9 mouse cellular contexts compared by ENCODE assay signal in genomic region chr2:76675451-76675850, GRCm38 (mm10). TPM values are rescaled to one million over a fixed set of nuclear protein-coding genes. Genes with fewer than 3 reads are reported as not detected.
A peak's percentile ranks its signal among the peaks of the same experiment; 100 is the strongest.
DNase-seq lines count a peak whose midpoint lies in the region; ATAC-seq and TF ChIP-seq lines count a peak whose summit lies in the region.
"Had no signal": no experiment of that assay in that cellular context is flagged by ENCODE, and none has a peak within 500 bp of the region (broad histone marks: within the 10 kb centered on the region; RNA-seq: fewer than 3 reads in every experiment).

No protein-coding gene starts in this region.

- no peak for DNase-seq in left cerebral cortex, adult 2 months (ENCODE audit: extremely low spot score in 1 of 2, low spot score in 2 of 2)
- no peak for DNase-seq in left cerebral cortex, postnatal 14 days (ENCODE audit: low spot score in 2 of 2)
- peak; percentile 42 for DNase-seq in R1 (ENCODE audit: low read depth, low spot score)
- DNase-seq in embryonic facial prominence, embryonic 11.5 days (ENCODE audit: low spot score): peak; percentile 54
- peak; percentile 16 for DNase-seq in midbrain, postnatal 0 days (ENCODE audit: low spot score)
- DNase-seq in gastrocnemius, postnatal 10 days: no peak
- no peak for DNase-seq in spleen, postnatal 10 days (ENCODE audit: low spot score in 2 of 2)

- H3K4me1 ChIP-seq in embryonic facial prominence, embryonic 11.5 days (ENCODE audit: control insufficient read depth, insufficient read depth, low read length): no peaks in the 10 kb centered on the region
- H3K4me1 ChIP-seq in intestine, embryonic 15.5 days (replicated peaks): peaks cover 14% of the 10 kb centered on the region
- H3K4me1 ChIP-seq in midbrain, postnatal 0 days (ENCODE audit: insufficient read depth, low read length): peaks cover 10% of the 10 kb centered on the region

- peak overlapping the region; percentile 92 for H3K9ac ChIP-seq in embryonic facial prominence, embryonic 11.5 days (replicated peaks; ENCODE audit: low read length)
- H3K9ac ChIP-seq in intestine, embryonic 15.5 days: peak overlapping the region; percentile 82
- H3K9ac ChIP-seq in midbrain, postnatal 0 days (replicated peaks; ENCODE audit: low read length, poor library complexity, severe bottlenecking): peak overlapping the region; percentile 85

- H3K27ac ChIP-seq in left cerebral cortex, adult 2 months: peak overlapping the region; percentile 6; the same call in 1 of the 2 replicates
- H3K27ac ChIP-seq in embryonic facial prominence, embryonic 11.5 days (replicated peaks; ENCODE audit: low read depth, low read length): peak overlapping the region; percentile 70
- peak overlapping the region; percentile 82 for H3K27ac ChIP-seq in intestine, embryonic 15.5 days
- peak overlapping the region; percentile 83 for H3K27ac ChIP-seq in midbrain, postnatal 0 days (ENCODE audit: low read depth, low read length)

- H3K9me3 ChIP-seq in embryonic facial prominence, embryonic 11.5 days (replicated peaks; ENCODE audit: control insufficient read depth, low read length): no peaks in the 10 kb centered on the region
- no peaks in the 10 kb centered on the region for H3K9me3 ChIP-seq in intestine, embryonic 15.5 days
- H3K9me3 ChIP-seq in midbrain, postnatal 0 days (ENCODE audit: low read length): no peaks in the 10 kb centered on the region

- H3K4me2 ChIP-seq in embryonic facial prominence, embryonic 11.5 days (ENCODE audit: low read depth, low read length): peak overlapping the region; percentile 52
- peak overlapping the region; percentile 72 for H3K4me2 ChIP-seq in intestine, embryonic 15.5 days (replicated peaks)
- H3K4me2 ChIP-seq in midbrain, postnatal 0 days (ENCODE audit: low read depth, low read length, poor library complexity, severe bottlenecking): peak overlapping the region; percentile 71

- WGBS in embryonic facial prominence, embryonic 11.5 days: under 1% methylated on average over 19 of the region's 44 CpGs
- under 1% methylated on average over 40 of the region's 44 CpGs for WGBS in intestine, embryonic 15.5 days
- WGBS in midbrain, postnatal 0 days: under 1% methylated on average over 28 of the region's 44 CpGs

- H3K4me3 ChIP-seq in left cerebral cortex, adult 2 months: peak overlapping the region; percentile 84
- H3K4me3 ChIP-seq in embryonic facial prominence, embryonic 11.5 days (ENCODE audit: low read depth, low read length): peak overlapping the region; percentile 92
- H3K4me3 ChIP-seq in intestine, embryonic 15.5 days (replicated peaks): peak overlapping the region; percentile 92
- peak overlapping the region; percentile 90 for H3K4me3 ChIP-seq in midbrain, postnatal 0 days (ENCODE audit: low read depth, low read length)

- intact Hi-C loops in left cerebral cortex, adult 2 months (cut with DNase I): no loop called here
- intact Hi-C loops in left cerebral cortex, postnatal 14 days (cut with DNase I): no loop called here

- no peaks in the 10 kb centered on the region for H3K27me3 ChIP-seq in embryonic facial prominence, embryonic 11.5 days (ENCODE audit: control insufficient read depth, insufficient read depth, low read length)
- no peaks in the 10 kb centered on the region for H3K27me3 ChIP-seq in intestine, embryonic 15.5 days (replicated peaks)
- H3K27me3 ChIP-seq in midbrain, postnatal 0 days (ENCODE audit: insufficient read depth, low read length): no peaks in the 10 kb centered on the region

- TF ChIP-seq CTCF in left cerebral cortex, adult 2 months (IDR thresholded peaks at IDR 0.05): no peak
- TF ChIP-seq CTCF in midbrain, postnatal 0 days (IDR thresholded peaks at IDR 0.05): no peak

- no peaks in the 10 kb centered on the region for H3K36me3 ChIP-seq in embryonic facial prominence, embryonic 11.5 days (replicated peaks; ENCODE audit: control insufficient read depth, insufficient read depth, low read depth, low read length)
- H3K36me3 ChIP-seq in intestine, embryonic 15.5 days: no peaks in the 10 kb centered on the region
- no peaks in the 10 kb centered on the region for H3K36me3 ChIP-seq in midbrain, postnatal 0 days (ENCODE audit: insufficient read depth, low read length)

- ATAC-seq in embryonic facial prominence, embryonic 11.5 days (replicated peaks; ENCODE audit: insufficient number of reproducible peaks, low FRiP score, low TSS enrichment, low read depth): peak; percentile 32
- ATAC-seq in intestine, embryonic 15.5 days: peak; percentile 71
- ATAC-seq in midbrain, postnatal 0 days (ENCODE audit: low FRiP score): peak; percentile 42

RNA-seq across cellular contexts. Expression of gene Plekha3, which starts 0.4 kb away (rescaled TPM):
- 10 to 100 TPM; 40.5 to 41.4 TPM for total RNA-seq in left cerebral cortex, adult 2 months (2021)
- total RNA-seq in left cerebral cortex, postnatal 14 days (2021): 10 to 100 TPM; 25.9 to 29.1 TPM
- 11.7 and 15.6 TPM in 2 replicates for polyA plus RNA-seq in embryonic facial prominence, embryonic 11.5 days (2014; fragmentation: Nextera tagmentation; extraction: Ambion mirVana)
- polyA plus RNA-seq in intestine, embryonic 15.5 days (2015; fragmentation: Nextera tagmentation; extraction: Ambion mirVana): 9.5 TPM in 2 replicates
- 19.9 and 22.1 TPM in 2 replicates for total RNA-seq in midbrain, postnatal 0 days (2014; rRNA removed)
- 6.9 and 8.7 TPM in 2 replicates for polyA plus RNA-seq in midbrain, postnatal 0 days (2015; fragmentation: Nextera tagmentation; extraction: Ambion mirVana)
- 1 to 10 TPM; 7.2 to 8.4 TPM for total RNA-seq in gastrocnemius, postnatal 10 days (2021)

RNA-seq across cellular contexts. Expression of gene Fkbp7, which starts 2.5 kb away (rescaled TPM):
- total RNA-seq in left cerebral cortex, adult 2 months (2021): 1 to 10 TPM; 4.9 to 7.1 TPM
- 1 to 10 TPM; 3.8 to 4.2 TPM for total RNA-seq in left cerebral cortex, postnatal 14 days (2021)
- 42.6 and 45.8 TPM in 2 replicates for polyA plus RNA-seq in embryonic facial prominence, embryonic 11.5 days (2014; fragmentation: Nextera tagmentation; extraction: Ambion mirVana)
- polyA plus RNA-seq in intestine, embryonic 15.5 days (2015; fragmentation: Nextera tagmentation; extraction: Ambion mirVana): 46.9 and 57.7 TPM in 2 replicates
- 7.8 and 11.9 TPM in 2 replicates for total RNA-seq in midbrain, postnatal 0 days (2014; rRNA removed)
- 11.6 and 13.5 TPM in 2 replicates for polyA plus RNA-seq in midbrain, postnatal 0 days (2015; fragmentation: Nextera tagmentation; extraction: Ambion mirVana)
- 10 to 100 TPM; 26.9 to 40.5 TPM for total RNA-seq in gastrocnemius, postnatal 10 days (2021)

RNA-seq across cellular contexts. Expression of gene Pjvk, which starts 27.2 kb away (rescaled TPM):
- not detected for total RNA-seq in left cerebral cortex, adult 2 months (2021)
- not detected for total RNA-seq in left cerebral cortex, postnatal 14 days (2021)
- polyA plus RNA-seq in embryonic facial prominence, embryonic 11.5 days (2014; fragmentation: Nextera tagmentation; extraction: Ambion mirVana): 0.72 and 0.93 TPM in 2 replicates
- polyA plus RNA-seq in intestine, embryonic 15.5 days (2015; fragmentation: Nextera tagmentation; extraction: Ambion mirVana): 0.35 and 0.39 TPM in 2 replicates
- 0.19 TPM in 1 of 2 replicates, not detected in the other for total RNA-seq in midbrain, postnatal 0 days (2014; rRNA removed)
- 1.2 and 1.3 TPM in 2 replicates for polyA plus RNA-seq in midbrain, postnatal 0 days (2015; fragmentation: Nextera tagmentation; extraction: Ambion mirVana)
- not detected for total RNA-seq in gastrocnemius, postnatal 10 days (2021)
- total RNA-seq: neutrophil, adult 5-6 weeks had no signal

RNA-seq across cellular contexts. Expression of gene Prkra, which starts 27.6 kb away (rescaled TPM):
- 10 to 100 TPM; 15.2 to 17.0 TPM for total RNA-seq in left cerebral cortex, adult 2 months (2021)
- total RNA-seq in left cerebral cortex, postnatal 14 days (2021): 10 to 100 TPM; 14.6 to 18.8 TPM
- polyA plus RNA-seq in embryonic facial prominence, embryonic 11.5 days (2014; fragmentation: Nextera tagmentation; extraction: Ambion mirVana): 102 and 103 TPM in 2 replicates
- 42.3 and 45.6 TPM in 2 replicates for polyA plus RNA-seq in intestine, embryonic 15.5 days (2015; fragmentation: Nextera tagmentation; extraction: Ambion mirVana)
- total RNA-seq in midbrain, postnatal 0 days (2014; rRNA removed): 93.6 and 117 TPM in 2 replicates
- polyA plus RNA-seq in midbrain, postnatal 0 days (2015; fragmentation: Nextera tagmentation; extraction: Ambion mirVana): 109 and 113 TPM in 2 replicates
- total RNA-seq in gastrocnemius, postnatal 10 days (2021): 10 to 100 TPM; 10.3 to 13.4 TPM

Comparison
In these comparisons a context has a peak if more than half of its experiments do, and no peak if none do; other contexts are left out.
1. DNase-seq: peak in R1 (single experiment), embryonic facial prominence, embryonic 11.5 days (single experiment) and midbrain, postnatal 0 days (single experiment); none in left cerebral cortex, adult 2 months (0 of 2), left cerebral cortex, postnatal 14 days (0 of 2), gastrocnemius, postnatal 10 days (single experiment) and spleen, postnatal 10 days (0 of 2).
2. H3K27ac ChIP-seq: peak in every context shown above with its lines; median percentile 83 in midbrain, postnatal 0 days; 82 in intestine, embryonic 15.5 days; 70 in embryonic facial prominence, embryonic 11.5 days; 6 in left cerebral cortex, adult 2 months.
3. Peak in every context shown above with its lines, with median percentiles within 50 percentile points of each other: H3K4me3 ChIP-seq, ATAC-seq, H3K4me2 ChIP-seq and H3K9ac ChIP-seq.